Mouse (Mus musculus) hindbrain, embryonic 15.5 days (tissue): ENCODE data around the gene Gm6588. TPM values are rescaled to one million over a fixed set of nuclear protein-coding genes. Genes with fewer than 3 reads are reported as not detected.
A peak's percentile ranks its signal among the peaks of the same experiment; 100 is the strongest.

ENCODE experiments used
- ATAC-seq: fragments of 200-750 bp; cut with Nextera tagmentation; 2 replicates; pipeline ENCODE4 v1.8.0; 2017; ENCODE audit warnings: low read depth, moderate number of reproducible peaks, moderate TSS enrichment; ENCODE audit not compliant: low FRiP score
- H3K27ac ChIP-seq: fragments of 300-500 bp; sonication (generic); replicated peaks from 2 replicates; pipeline ENCODE4 v1.5.1; 2015; ENCODE audit warnings: mild to moderate bottlenecking, inconsistent platforms
- H3K27me3 ChIP-seq: fragments of 300-500 bp; sonication (generic); 2 replicates; pipeline ENCODE4 v1.6.1; 2015; ENCODE audit warnings: control low read depth, inconsistent platforms
- H3K36me3 ChIP-seq: fragments of 300-500 bp; sonication (generic); 2 replicates; pipeline ENCODE4 v1.6.1; 2015; ENCODE audit warnings: control low read depth, inconsistent platforms
- H3K4me1 ChIP-seq: fragments of 300-500 bp; sonication (generic); replicated peaks from 2 replicates; pipeline ENCODE4 v1.6.1; 2015; ENCODE audit warnings: control low read depth, inconsistent platforms
- H3K4me2 ChIP-seq: fragments of 300-500 bp; sonication (generic); 2 replicates; pipeline ENCODE4 v1.6.1; 2015; ENCODE audit warnings: moderate library complexity, mild to moderate bottlenecking, inconsistent platforms
- H3K4me3 ChIP-seq: fragments of 300-500 bp; sonication (generic); 2 replicates; pipeline ENCODE4 v1.5.1; 2015; ENCODE audit warnings: mild to moderate bottlenecking, inconsistent platforms
- H3K9ac ChIP-seq: fragments of 300-500 bp; sonication (generic); 2 replicates; pipeline ENCODE4 v1.6.1; 2015; ENCODE audit warnings: inconsistent platforms
- H3K9me3 ChIP-seq: fragments of 300-500 bp; sonication (generic); 2 replicates; pipeline ENCODE4 v1.6.1; 2016; ENCODE audit warnings: control low read depth, inconsistent platforms
- WGBS: fragments of 180-500 bp; shearing (Covaris S2); methylation state at CpG from one replicate; pipeline ENCODE4 v1.1.7; 2015; 5-methylcytosine and 5-hydroxymethylcytosine counted together
- polyA plus RNA-seq: library from polyadenylated mRNA; unstranded; fragments of >200 nt; fragmentation: Nextera tagmentation; extraction: Ambion mirVana; gene quantifications from 2 replicates; pipeline ENCODE4 v1.2.1, GENCODE M21; 2015

Gene Gm6588
- polyA plus RNA-seq, 1 experiment from 2014 or later: 1.0 TPM

GRCm38 (mm10) chr5:112499918-112500682 lies 50.9 kb downstream of the Gm6588 start:
- Histone ChIP-seq H3K36me3 (no peaks in the 10 kb centered on the region), H3K4me3 (no peak overlapping the region), H3K27ac (peak overlapping the region; percentile 42; the same call in 1 of the 2 replicates), H3K9me3 (no peaks in the 10 kb centered on the region), H3K27me3 (no peaks in the 10 kb centered on the region), H3K4me1 (peaks cover 37% of the 10 kb centered on the region), H3K4me2 (no peak overlapping the region), H3K9ac (no peak overlapping the region)
- WGBS: 43% methylated on average over 8 of the region's 8 CpGs
- peak; percentile 21; the same call in 1 of the 2 replicates for ATAC-seq

Other genes starting within 250 kb of the Gm6588 start
- 1.4 and 1.5 TPM in 2 replicates for gene Cryba4, start 196.9 kb upstream of the Gm6588 start, polyA plus RNA-seq
- gene Crybb1, start 193.6 kb upstream of the Gm6588 start, polyA plus RNA-seq: 3.9 and 5.3 TPM in 2 replicates
- gene Tpst2, start 172.7 kb upstream of the Gm6588 start, polyA plus RNA-seq: 28.5 and 31.8 TPM in 2 replicates
- gene Tfip11, start 123.1 kb upstream of the Gm6588 start, polyA plus RNA-seq: 30.9 and 31.0 TPM in 2 replicates
- gene Srrd, start 106.4 kb upstream of the Gm6588 start, polyA plus RNA-seq: 57.6 and 58.9 TPM in 2 replicates
- gene Hps4, start 106.3 kb upstream of the Gm6588 start, polyA plus RNA-seq: 42.0 and 42.7 TPM in 2 replicates
- gene Gm6583, start 93.4 kb upstream of the Gm6588 start, polyA plus RNA-seq: 0.10 and 0.25 TPM in 2 replicates
- 104 and 106 TPM in 2 replicates for gene Asphd2, start 54.6 kb upstream of the Gm6588 start, polyA plus RNA-seq
- gene Sez6l, start 127.8 kb downstream of the Gm6588 start, polyA plus RNA-seq: 41.3 and 46.3 TPM in 2 replicates